Mouse (Mus musculus) cerebellum, adult 9-10 months (tissue): Measurements from ENCODE around the gene Serpina1e.

ENCODE experiments used
- DNase-seq: peaks from one replicate; pipeline ENCODE4 v3.0.0; 2022

Gene Serpina1e

GRCm38 (mm10) chr12:103958798-103959197, at the start of gene Serpina1e:
Gene Serpina1e, minus strand, starts transcription at chr12:103958975.
- no peak for DNase-seq

- no peak for DNase-seq
Measured at GRCm38 (mm10) chr12:104004689-104005088, 45.9 kb upstream of the Serpina1e start.

- DNase-seq: no peak
Measured at GRCm38 (mm10) chr12:104003238-104003612, 44.5 kb upstream of the Serpina1e start.

GRCm38 (mm10) chr12:104002569-104003237, 43.9 kb upstream of the Serpina1e start:
- no peak for DNase-seq

GRCm38 (mm10) chr12:104000594-104000993, 41.8 kb upstream of the Serpina1e start:
- DNase-seq: no peak

- no peak for DNase-seq
Measured at GRCm38 (mm10) chr12:103999611-104000010, 40.8 kb upstream of the Serpina1e start.

GRCm38 (mm10) chr12:103996513-103996912, 37.7 kb upstream of the Serpina1e start:
- DNase-seq: no peak

GRCm38 (mm10) chr12:103995292-103996072, 36.7 kb upstream of the Serpina1e start:
- peak; percentile 73 for DNase-seq

- DNase-seq: no peak
Measured at GRCm38 (mm10) chr12:103992945-103993344, 34.2 kb upstream of the Serpina1e start.

- no peak for DNase-seq
Measured at GRCm38 (mm10) chr12:103989857-103990256, 31.1 kb upstream of the Serpina1e start, which contains the start of gene Serpina11. Gene Serpina11, minus strand, starts transcription at chr12:103989957.

GRCm38 (mm10) chr12:103989514-103989767, 30.7 kb upstream of the Serpina1e start:
- DNase-seq: no peak

GRCm38 (mm10) chr12:103988754-103989513, 30.2 kb upstream of the Serpina1e start:
- no peak for DNase-seq

- DNase-seq: no peak
Measured at GRCm38 (mm10) chr12:103985868-103986267, 27.1 kb upstream of the Serpina1e start.

GRCm38 (mm10) chr12:103984935-103985334, 26.2 kb upstream of the Serpina1e start:
- DNase-seq: peak; percentile 21

GRCm38 (mm10) chr12:103981646-103982360, 23.0 kb upstream of the Serpina1e start:
- DNase-seq: no peak

- no peak for DNase-seq
Measured at GRCm38 (mm10) chr12:103978294-103978693, 19.5 kb upstream of the Serpina1e start.

GRCm38 (mm10) chr12:103977846-103978245, 19.1 kb upstream of the Serpina1e start:
- DNase-seq: no peak

- no peak for DNase-seq
Measured at GRCm38 (mm10) chr12:103977060-103977459, 18.3 kb upstream of the Serpina1e start.

GRCm38 (mm10) chr12:103971080-103971479, 12.3 kb upstream of the Serpina1e start:
- DNase-seq: no peak

GRCm38 (mm10) chr12:103969577-103970116, 10.9 kb upstream of the Serpina1e start:
- no peak for DNase-seq

GRCm38 (mm10) chr12:103966761-103967160, 8.0 kb upstream of the Serpina1e start:
- DNase-seq: no peak

GRCm38 (mm10) chr12:103963288-103963687, 4.5 kb upstream of the Serpina1e start:
- no peak for DNase-seq

GRCm38 (mm10) chr12:103962860-103963259, 4.1 kb upstream of the Serpina1e start:
- no peak for DNase-seq
